Mouse (Mus musculus): ENCODE data around the gene Sike1.

- TF ChIP-seq CTCF (IDR thresholded peaks at IDR 0.05; ENCODE audit: borderline replicate concordance, insufficient read depth, low read length), result no peak
- no peak for TF ChIP-seq POLR2A (IDR thresholded peaks at IDR 0.05; ENCODE audit: low read depth, low read length)
These were observed 39.9 kb upstream of the Sike1 start for GRCm38 (mm10) chr3:102955596-102955995.
